Mouse (Mus musculus): ENCODE measurements around the gene Ptpru. TPM values are rescaled to one million over a fixed set of nuclear protein-coding genes. Genes with fewer than 3 reads are reported as not detected.

The Ptpru gene
- polyA plus RNA-seq, 1 experiment from 2014 or later, result 5.0 TPM

DNA sequence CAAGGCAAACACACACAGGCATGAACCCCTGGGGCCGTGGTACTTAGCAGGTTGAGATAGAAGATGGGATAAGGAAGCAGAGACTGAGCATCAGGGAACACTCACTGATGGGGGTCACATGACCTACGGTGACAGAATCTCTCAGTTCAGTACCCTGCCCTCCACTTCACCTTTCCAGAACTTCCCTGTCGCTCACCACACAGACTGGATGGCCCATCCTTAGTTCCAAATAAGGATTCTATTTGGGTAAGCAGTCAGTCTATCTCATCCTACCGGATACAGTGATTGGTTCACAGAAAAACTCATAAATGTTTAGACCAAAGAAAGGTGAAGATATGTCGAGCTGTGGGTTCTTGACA is 93.4 kb downstream of the Ptpru start:
- 40% methylated on average over 5 of the region's 5 CpGs for WGBS (ENCODE audit: insufficient replicate concordance)
- no peaks in the 10 kb centered on the region for H3K9me3 ChIP-seq (replicated peaks; ENCODE audit: control insufficient read depth, low read length)
- no peak overlapping the region for H3K4me3 ChIP-seq (ENCODE audit: low read depth, low read length)
- H3K27me3 ChIP-seq (ENCODE audit: control insufficient read depth, insufficient read depth, low read depth, low read length), result no peaks in the 10 kb centered on the region
- no peak overlapping the region for H3K9ac ChIP-seq (ENCODE audit: low read depth, low read length)
- no peaks in the 10 kb centered on the region for H3K4me1 ChIP-seq (ENCODE audit: control insufficient read depth, low read depth, low read length)
- H3K27ac ChIP-seq (ENCODE audit: low read length), result no peak overlapping the region
- H3K36me3 ChIP-seq (ENCODE audit: control insufficient read depth, insufficient read depth), result no peaks in the 10 kb centered on the region
- no peak overlapping the region for H3K4me2 ChIP-seq (ENCODE audit: low read depth, low read length)
- no peak for ATAC-seq (ENCODE audit: low read depth)

DNA sequence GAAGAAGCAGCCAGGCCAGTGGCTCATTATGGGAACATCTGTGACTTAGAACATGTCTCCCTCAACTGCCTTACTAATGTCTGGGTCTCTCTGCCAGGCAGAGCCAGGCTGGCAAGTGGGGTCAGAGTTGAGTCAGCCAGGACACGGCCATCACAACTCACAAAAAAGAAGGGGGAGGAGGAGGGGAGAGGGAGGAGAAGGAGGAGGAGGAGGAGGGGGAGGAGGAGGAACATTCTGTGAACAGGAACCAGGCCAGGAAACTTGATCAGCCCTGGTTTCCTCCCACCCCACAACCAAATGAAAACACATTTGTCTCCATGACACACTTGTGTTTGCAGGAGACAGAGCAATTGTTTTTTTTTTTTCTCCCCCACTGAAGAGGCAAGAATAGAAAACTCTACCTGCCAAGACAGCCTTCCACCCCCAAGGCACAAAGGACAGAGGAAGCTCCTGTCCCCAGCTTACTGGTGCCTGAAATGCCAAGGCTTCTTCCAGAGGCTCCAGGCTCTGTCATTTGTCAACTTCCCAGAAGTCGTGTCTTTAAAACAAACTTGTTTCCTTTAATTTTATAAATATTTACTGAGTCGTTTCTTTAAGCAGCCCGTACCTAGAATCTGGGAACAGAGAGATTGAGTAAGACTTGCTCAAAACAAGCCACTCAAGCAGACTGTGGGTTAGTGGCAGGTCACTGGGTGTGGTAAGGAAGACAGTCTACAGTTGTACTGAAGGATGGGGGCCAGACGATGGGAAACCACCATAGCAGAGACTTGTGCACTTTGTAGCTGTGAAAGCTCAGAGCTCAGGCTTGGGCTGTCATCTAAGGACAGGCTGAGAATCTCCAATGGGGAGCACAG is 94.0 kb downstream of the Ptpru start:
- no peaks in the 10 kb centered on the region for H3K9me3 ChIP-seq (replicated peaks; ENCODE audit: control insufficient read depth, low read length)
- H3K36me3 ChIP-seq (ENCODE audit: control insufficient read depth, insufficient read depth), result no peaks in the 10 kb centered on the region
- no peak for ATAC-seq (ENCODE audit: low read depth)
- H3K4me2 ChIP-seq (ENCODE audit: low read depth, low read length), result no peak overlapping the region
- no peak overlapping the region for H3K9ac ChIP-seq (ENCODE audit: low read depth, low read length)
- WGBS (ENCODE audit: insufficient replicate concordance), result 4% methylated on average over 5 of the region's 5 CpGs
- no peaks in the 10 kb centered on the region for H3K4me1 ChIP-seq (ENCODE audit: control insufficient read depth, low read depth, low read length)
- H3K27ac ChIP-seq (ENCODE audit: low read length), result no peak overlapping the region
- no peaks in the 10 kb centered on the region for H3K27me3 ChIP-seq (ENCODE audit: control insufficient read depth, insufficient read depth, low read depth, low read length)
- H3K4me3 ChIP-seq (ENCODE audit: low read depth, low read length), result no peak overlapping the region

DNA sequence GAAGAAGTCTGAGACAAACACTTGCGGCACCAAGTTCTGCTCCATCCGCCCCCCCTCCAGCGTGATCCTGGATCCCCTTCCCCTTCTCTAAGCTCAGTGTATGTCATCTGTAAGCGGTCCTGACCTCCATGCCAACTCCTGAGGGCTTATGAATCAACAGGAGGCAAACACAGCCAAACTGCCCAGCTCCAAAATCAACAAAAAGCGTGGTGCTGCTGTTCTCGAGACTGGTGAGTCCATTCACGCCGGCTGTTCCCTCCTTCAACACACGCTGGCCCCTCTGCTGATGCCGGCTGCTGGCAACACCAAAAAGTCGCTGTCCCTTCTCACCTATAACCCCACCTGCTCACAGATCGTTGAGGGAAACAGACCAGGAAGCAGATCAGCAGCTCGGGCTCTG is 95.1 kb downstream of the Ptpru start:
- Histone ChIP-seq H3K4me1 (ENCODE audit: control insufficient read depth, low read depth, low read length) (no peaks in the 10 kb centered on the region), H3K4me2 (ENCODE audit: low read depth, low read length) (no peak overlapping the region), H3K4me3 (ENCODE audit: low read depth, low read length) (no peak overlapping the region), H3K36me3 (ENCODE audit: control insufficient read depth, insufficient read depth) (no peaks in the 10 kb centered on the region), H3K9me3 (replicated peaks; ENCODE audit: control insufficient read depth, low read length) (no peaks in the 10 kb centered on the region), H3K27me3 (ENCODE audit: control insufficient read depth, insufficient read depth, low read depth, low read length) (no peaks in the 10 kb centered on the region), H3K9ac (ENCODE audit: low read depth, low read length) (no peak overlapping the region), H3K27ac (ENCODE audit: low read length) (no peak overlapping the region)
- 49% methylated on average over 13 of the region's 13 CpGs for WGBS (ENCODE audit: insufficient replicate concordance)
- no peak for ATAC-seq (ENCODE audit: low read depth)

DNA sequence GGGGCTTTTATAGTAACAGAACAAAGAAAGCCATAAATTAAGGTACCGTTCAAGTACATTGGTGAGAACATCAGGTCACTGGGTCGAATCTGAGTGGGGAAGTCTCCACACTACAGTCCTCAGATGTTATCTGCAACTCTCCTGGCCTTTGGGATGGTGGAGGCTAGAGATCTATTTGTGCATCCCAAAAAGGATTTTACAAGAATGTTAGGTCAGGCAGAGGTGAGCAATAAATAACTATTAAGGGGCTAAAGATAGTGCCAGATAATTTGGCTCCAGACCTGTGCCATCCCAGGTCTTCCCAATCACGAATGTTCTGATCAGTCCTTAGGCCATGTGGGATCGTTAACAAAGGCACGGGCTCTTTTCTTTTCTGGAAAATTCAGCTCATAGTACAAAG is 97.5 kb downstream of the Ptpru start:
- H3K4me3 ChIP-seq (ENCODE audit: low read depth, low read length), result no peak overlapping the region
- H3K9ac ChIP-seq (ENCODE audit: low read depth, low read length), result no peak overlapping the region
- no peak overlapping the region for H3K4me2 ChIP-seq (ENCODE audit: low read depth, low read length)
- H3K9me3 ChIP-seq (replicated peaks; ENCODE audit: control insufficient read depth, low read length), result no peaks in the 10 kb centered on the region
- no peak overlapping the region for H3K27ac ChIP-seq (ENCODE audit: low read length)
- WGBS (ENCODE audit: insufficient replicate concordance), result 54% methylated on average over 5 of the region's 5 CpGs
- ATAC-seq (ENCODE audit: low read depth), result no peak
- H3K4me1 ChIP-seq (ENCODE audit: control insufficient read depth, low read depth, low read length), result no peaks in the 10 kb centered on the region
- no peaks in the 10 kb centered on the region for H3K27me3 ChIP-seq (ENCODE audit: control insufficient read depth, insufficient read depth, low read depth, low read length)
- no peaks in the 10 kb centered on the region for H3K36me3 ChIP-seq (ENCODE audit: control insufficient read depth, insufficient read depth)

GRCm38 (mm10) chr4:131728628-131729027 is 109.5 kb downstream of the Ptpru start:
- H3K27me3 ChIP-seq (ENCODE audit: control insufficient read depth, insufficient read depth, low read depth, low read length), result no peaks in the 10 kb centered on the region
- no peak overlapping the region for H3K27ac ChIP-seq (ENCODE audit: low read length)
- no peak overlapping the region for H3K9ac ChIP-seq (ENCODE audit: low read depth, low read length)
- no peak for ATAC-seq (ENCODE audit: low read depth)
- no peak overlapping the region for H3K4me3 ChIP-seq (ENCODE audit: low read depth, low read length)
- H3K4me2 ChIP-seq (ENCODE audit: low read depth, low read length), result no peak overlapping the region
- no peaks in the 10 kb centered on the region for H3K4me1 ChIP-seq (ENCODE audit: control insufficient read depth, low read depth, low read length)
- H3K36me3 ChIP-seq (ENCODE audit: control insufficient read depth, insufficient read depth), result no peaks in the 10 kb centered on the region
- H3K9me3 ChIP-seq (replicated peaks; ENCODE audit: control insufficient read depth, low read length), result no peaks in the 10 kb centered on the region
- WGBS (ENCODE audit: insufficient replicate concordance), result 33% methylated on average over 7 of the region's 7 CpGs

GRCm38 (mm10) chr4:131723415-131724080 is 114.5 kb downstream of the Ptpru start:
- no peak overlapping the region for H3K4me2 ChIP-seq (ENCODE audit: low read depth, low read length)
- H3K4me1 ChIP-seq (ENCODE audit: control insufficient read depth, low read depth, low read length), result no peaks in the 10 kb centered on the region
- H3K36me3 ChIP-seq (ENCODE audit: control insufficient read depth, insufficient read depth), result no peaks in the 10 kb centered on the region
- H3K9me3 ChIP-seq (replicated peaks; ENCODE audit: control insufficient read depth, low read length), result no peaks in the 10 kb centered on the region
- no peaks in the 10 kb centered on the region for H3K27me3 ChIP-seq (ENCODE audit: control insufficient read depth, insufficient read depth, low read depth, low read length)
- WGBS (ENCODE audit: insufficient replicate concordance), result 37% methylated on average over 11 of the region's 11 CpGs
- H3K27ac ChIP-seq (ENCODE audit: low read length), result no peak overlapping the region
- H3K4me3 ChIP-seq (ENCODE audit: low read depth, low read length), result no peak overlapping the region
- ATAC-seq (ENCODE audit: low read depth), result no peak
- H3K9ac ChIP-seq (ENCODE audit: low read depth, low read length), result no peak overlapping the region

DNA sequence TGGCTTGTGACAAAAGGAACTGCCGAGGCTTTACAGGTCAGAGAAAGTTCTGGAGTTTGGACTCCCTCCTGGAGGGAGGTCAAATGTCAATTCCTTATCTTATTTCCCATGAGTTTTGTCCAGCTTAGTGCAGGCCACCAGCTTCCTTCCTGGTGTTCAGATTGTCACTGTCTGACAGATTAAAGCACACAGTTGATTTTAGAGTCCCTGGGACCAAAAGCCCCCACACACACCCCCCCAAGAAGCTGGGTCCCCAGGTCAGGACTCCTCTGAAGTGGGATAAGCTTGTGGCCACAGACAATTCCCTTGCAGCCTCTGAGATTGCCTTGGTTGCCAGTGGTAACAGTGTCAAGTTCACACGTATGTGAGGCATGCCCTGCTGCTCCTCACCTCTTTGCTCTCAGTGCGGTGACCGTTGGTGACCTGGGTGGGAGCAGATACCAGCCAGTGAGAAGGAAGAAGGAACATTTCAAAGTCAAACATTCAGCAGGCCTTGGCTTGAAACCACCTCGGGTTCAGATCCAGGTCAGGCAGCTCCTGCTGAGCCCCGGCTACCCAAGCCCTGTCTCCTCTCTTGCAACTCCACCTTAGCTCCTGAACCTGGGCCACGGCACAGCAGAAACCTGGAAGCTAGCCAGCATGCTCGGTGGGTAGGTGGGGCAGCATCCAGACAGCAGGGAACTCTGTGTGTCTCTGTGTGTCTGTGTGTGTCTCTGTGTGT is 115.8 kb downstream of the Ptpru start:
- no peak overlapping the region for H3K4me2 ChIP-seq (ENCODE audit: low read depth, low read length)
- H3K27me3 ChIP-seq (ENCODE audit: control insufficient read depth, insufficient read depth, low read depth, low read length), result no peaks in the 10 kb centered on the region
- no peaks in the 10 kb centered on the region for H3K4me1 ChIP-seq (ENCODE audit: control insufficient read depth, low read depth, low read length)
- no peak for ATAC-seq (ENCODE audit: low read depth)
- no peak overlapping the region for H3K9ac ChIP-seq (ENCODE audit: low read depth, low read length)
- no peak overlapping the region for H3K27ac ChIP-seq (ENCODE audit: low read length)
- H3K4me3 ChIP-seq (ENCODE audit: low read depth, low read length), result no peak overlapping the region
- 25% methylated on average over 8 of the region's 8 CpGs for WGBS (ENCODE audit: insufficient replicate concordance)
- no peaks in the 10 kb centered on the region for H3K9me3 ChIP-seq (replicated peaks; ENCODE audit: control insufficient read depth, low read length)
- no peaks in the 10 kb centered on the region for H3K36me3 ChIP-seq (ENCODE audit: control insufficient read depth, insufficient read depth)

DNA sequence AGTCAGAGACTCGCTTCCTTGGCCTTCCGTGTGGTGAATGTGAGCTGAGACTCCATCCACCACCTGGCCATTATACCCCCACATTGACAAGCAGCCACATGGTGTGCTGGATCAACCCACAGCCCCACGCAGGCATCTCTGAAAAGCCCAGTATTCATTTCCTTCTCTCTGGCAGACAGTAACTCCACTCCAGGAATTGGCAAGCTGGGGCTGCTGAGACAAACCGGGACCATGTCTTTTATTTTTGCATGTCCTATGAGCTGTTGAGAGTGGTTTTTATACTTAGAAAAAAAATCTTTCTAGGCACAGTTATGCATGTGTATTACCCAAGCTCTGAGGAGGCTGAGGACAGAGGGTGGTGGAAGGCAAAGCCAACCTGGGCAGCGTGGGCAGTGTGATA is 118.9 kb downstream of the Ptpru start:
- Histone ChIP-seq H3K27me3 (ENCODE audit: control insufficient read depth, insufficient read depth, low read depth, low read length) (no peaks in the 10 kb centered on the region), H3K9ac (ENCODE audit: low read depth, low read length) (no peak overlapping the region), H3K4me3 (ENCODE audit: low read depth, low read length) (no peak overlapping the region), H3K4me1 (ENCODE audit: control insufficient read depth, low read depth, low read length) (no peaks in the 10 kb centered on the region), H3K27ac (ENCODE audit: low read length) (no peak overlapping the region), H3K4me2 (ENCODE audit: low read depth, low read length) (no peak overlapping the region), H3K36me3 (ENCODE audit: control insufficient read depth, insufficient read depth) (no peaks in the 10 kb centered on the region), H3K9me3 (replicated peaks; ENCODE audit: control insufficient read depth, low read length) (no peaks in the 10 kb centered on the region)
- WGBS (ENCODE audit: insufficient replicate concordance), result 48% methylated on average over 5 of the region's 5 CpGs
- ATAC-seq (ENCODE audit: low read depth), result no peak
